Mouse (Mus musculus) CH12.LX (cell line): ENCODE measurements at regions not wholly inside any gene's neighbourhood (a gene's known extent, or its start where the extent isn't known, plus 50 kb on each side); places are given as distances from the start of the nearest gene placed in this dataset.

Experiments used
- DNase-seq: peaks from one replicate; pipeline ENCODE4 v3.0.0-alpha.2; 2013; ENCODE audit errors: extremely low read depth
- H3K27ac ChIP-seq: 2 replicates; pipeline ENCODE4 v1.5.1; 2012; ENCODE audit warnings: low read depth, mild to moderate bottlenecking, control low read depth, moderate library complexity; ENCODE audit not compliant: insufficient read depth
- H3K27me3 ChIP-seq: replicated peaks from 2 replicates; pipeline ENCODE3; 2012; ENCODE audit warnings: inconsistent platforms
- H3K36me3 ChIP-seq, 2 experiments: replicated peaks in 1 of 2; 2 replicates each; pipeline versions ENCODE3 to v1.6.1; 2012; ENCODE audit warnings: inconsistent platforms in 1 of 2, low read length in 1 of 2, mild to moderate bottlenecking in 1 of 2, mixed read lengths in 1 of 2, moderate library complexity in 1 of 2; ENCODE audit not compliant: control insufficient read depth in 1 of 2, insufficient read depth in 1 of 2
- H3K4me1 ChIP-seq, 2 experiments: 2 replicates each; pipeline ENCODE4 v1.6.1; 2012; ENCODE audit warnings: inconsistent platforms in 1 of 2, moderate library complexity in 1 of 2; ENCODE audit not compliant: insufficient read depth in 2 of 2, control insufficient read depth in 1 of 2
- H3K4me2 ChIP-seq: 2 replicates; pipeline ENCODE4 v1.6.1; 2012; ENCODE audit warnings: low read depth, mild to moderate bottlenecking, control low read depth; ENCODE audit not compliant: poor library complexity, insufficient read depth, severe bottlenecking
- H3K4me3 ChIP-seq, 3 experiments: fragments of 150-350 bp in 1 of 3; sonication (generic) in 1 of 3; replicated peaks in 1 of 3; 2 replicates each; pipeline versions ENCODE3 to v1.5.1; 2011 to 2012; ENCODE audit warnings: low read depth in 2 of 3, low read length in 2 of 3, mild to moderate bottlenecking in 2 of 3, moderate library complexity in 2 of 3, control low read depth in 1 of 3, improper control_type of control experiment in 1 of 3, inconsistent platforms in 1 of 3, mixed read lengths in 1 of 3; ENCODE audit not compliant: poor library complexity in 1 of 3
- H3K79me2 ChIP-seq: replicated peaks from 2 replicates; pipeline ENCODE4 v1.6.1; 2012; ENCODE audit warnings: mild to moderate bottlenecking, moderate library complexity; ENCODE audit not compliant: control insufficient read depth, poor library complexity, insufficient read depth, severe bottlenecking; ENCODE audit errors: extremely low read depth
- H3K9ac ChIP-seq: 2 replicates; pipeline ENCODE4 v1.6.1; 2012; ENCODE audit warnings: low read depth, mild to moderate bottlenecking, control low read depth, moderate library complexity; ENCODE audit not compliant: insufficient read depth
- H3K9me3 ChIP-seq: replicated peaks from 2 replicates; pipeline ENCODE3; 2012; ENCODE audit warnings: low read length, inconsistent platforms, mixed read lengths
- BHLHE40 ChIP-seq: IDR thresholded peaks from 2 replicates; pipeline ENCODE4 v1.6.1; 2011; ENCODE audit warnings: mild to moderate bottlenecking, low read depth, low read length, improper control_type of control experiment
- CHD2 ChIP-seq: IDR thresholded peaks from 2 replicates; pipeline ENCODE4 v1.6.1; 2011; ENCODE audit warnings: low read length, improper control_type of control experiment
- CTCF ChIP-seq, 2 experiments: IDR thresholded peaks in 1 of 2; conservative IDR thresholded peaks in 1 of 2; 2 replicates each; pipeline ENCODE4 v1.5.1; 2011 to 2012; ENCODE audit warnings: low read depth in 2 of 2, low read length in 2 of 2, improper control_type of control experiment in 1 of 2, inconsistent platforms in 1 of 2, mild to moderate bottlenecking in 1 of 2, moderate library complexity in 1 of 2
- E2F4 ChIP-seq: IDR thresholded peaks from 2 replicates; pipeline ENCODE4 v1.6.1; 2011; ENCODE audit warnings: low read depth, low read length, improper control_type of control experiment; ENCODE audit not compliant: insufficient replicate concordance
- EP300 ChIP-seq: IDR thresholded peaks from 2 replicates; pipeline ENCODE4 v1.6.1; 2011; ENCODE audit warnings: low read length, improper control_type of control experiment
- ETS1 ChIP-seq: conservative IDR thresholded peaks from 2 replicates; pipeline ENCODE4 v1.6.1; 2012; ENCODE audit warnings: low read depth, mild to moderate bottlenecking, inconsistent platforms, low read length, improper control_type of control experiment, moderate library complexity
- HCFC1 ChIP-seq: IDR thresholded peaks from 2 replicates; pipeline ENCODE4 v1.6.1; 2012; ENCODE audit warnings: low read depth, mild to moderate bottlenecking, inconsistent platforms, low read length, improper control_type of control experiment
- IRF4 ChIP-seq: IDR thresholded peaks from 2 replicates; pipeline ENCODE4 v1.6.1; 2014; ENCODE audit warnings: low read depth, mild to moderate bottlenecking, inconsistent platforms, low read length, improper control_type of control experiment
- JUN ChIP-seq: IDR thresholded peaks from 2 replicates; pipeline ENCODE4 v1.6.1; 2011; ENCODE audit warnings: low read depth, mild to moderate bottlenecking, low read length, improper control_type of control experiment, moderate library complexity; ENCODE audit not compliant: insufficient read depth
- KAT2A ChIP-seq: IDR thresholded peaks from 2 replicates; pipeline ENCODE4 v1.6.1; 2012; ENCODE audit warnings: low read length, improper control_type of control experiment, inconsistent platforms; ENCODE audit not compliant: insufficient replicate concordance
- MAX ChIP-seq: IDR thresholded peaks from 2 replicates; pipeline ENCODE4 v1.6.1; 2011; ENCODE audit warnings: low read length, improper control_type of control experiment
- MAZ ChIP-seq: IDR thresholded peaks from 2 replicates; pipeline ENCODE4 v1.6.1; 2012; ENCODE audit warnings: low read depth, mild to moderate bottlenecking, inconsistent platforms, low read length, improper control_type of control experiment, moderate library complexity
- MXI1 ChIP-seq: IDR thresholded peaks from 2 replicates; pipeline ENCODE4 v1.6.1; 2011; ENCODE audit warnings: mild to moderate bottlenecking, low read depth, low read length, improper control_type of control experiment
- NELFE ChIP-seq: IDR thresholded peaks from 2 replicates; pipeline ENCODE4 v1.6.1; 2011; ENCODE audit warnings: low read depth, low read length, improper control_type of control experiment
- POLR2AphosphoS2 ChIP-seq: IDR thresholded peaks from 2 replicates; pipeline ENCODE4 v1.6.1; 2011; ENCODE audit warnings: low read depth, low read length, improper control_type of control experiment
- RCOR1 ChIP-seq: conservative IDR thresholded peaks from 2 replicates; pipeline ENCODE4 v1.6.1; 2012; ENCODE audit warnings: low read depth, mild to moderate bottlenecking, inconsistent platforms, low read length, improper control_type of control experiment
- SIN3A ChIP-seq: IDR thresholded peaks from 2 replicates; pipeline ENCODE4 v1.6.1; 2012; ENCODE audit warnings: low read length, improper control_type of control experiment, inconsistent platforms
- UBTF ChIP-seq: IDR thresholded peaks from 2 replicates; pipeline ENCODE4 v1.6.1; 2012; ENCODE audit warnings: low read depth, mild to moderate bottlenecking, inconsistent platforms, low read length, improper control_type of control experiment, moderate library complexity
- USF1 ChIP-seq: IDR thresholded peaks from 2 replicates; pipeline ENCODE4 v1.6.1; 2014; ENCODE audit warnings: low read depth, mild to moderate bottlenecking, inconsistent platforms, low read length, improper control_type of control experiment
- USF2 ChIP-seq: conservative IDR thresholded peaks from 2 replicates; pipeline ENCODE4 v1.6.1; 2011; ENCODE audit warnings: low read depth, low read length, improper control_type of control experiment
- ZKSCAN1 ChIP-seq: IDR thresholded peaks from 2 replicates; pipeline ENCODE4 v1.6.1; 2012; ENCODE audit warnings: low read depth, inconsistent platforms, low read length, improper control_type of control experiment, borderline replicate concordance
- dilution Hi-C: fragments of 300-500 bp; cut with MboI; formaldehyde crosslinking; loops from 2 replicates; pipeline ENCODE4 v1.14.3; 2020; ENCODE audit warnings: low sequenced_read_pairs; ENCODE audit not compliant: extremely low pct_unique_long_range_greater_than_20kb, extremely low pct_ligation_motif_present
- in situ Hi-C: fragments of 300-500 bp; cut with MboI; formaldehyde crosslinking; loops from 3 replicates; pipeline ENCODE4 v1.14.3; 2019; ENCODE audit warnings: low sequenced_read_pairs, low pct_ligation_motif_present, low pct_unique_long_range_greater_than_20kb, mixed read lengths

DNA sequence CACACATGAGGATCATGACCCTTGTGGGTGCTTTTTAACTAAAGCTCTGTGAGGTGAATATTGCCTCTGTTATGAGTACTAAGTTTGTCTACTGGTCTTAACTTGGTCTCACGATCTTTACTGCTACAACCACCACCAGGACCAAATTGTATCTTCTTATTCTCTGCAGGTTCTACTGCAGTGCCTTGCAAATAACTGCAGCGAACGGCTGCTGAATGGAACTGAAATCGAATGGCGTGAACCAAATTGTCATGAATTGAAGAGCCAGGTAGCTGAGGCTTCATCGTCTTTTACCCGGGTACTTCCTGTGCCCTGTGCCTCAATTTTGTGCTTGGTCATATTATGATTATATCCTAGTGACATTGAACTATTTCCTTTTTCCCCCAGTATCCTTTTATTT is 242.5 kb upstream of the Noct start:
- Histone ChIP-seq H3K79me2 (no peaks in the 10 kb centered on the region), H3K9ac (no peak overlapping the region), H3K4me2 (no peak overlapping the region), H3K27ac (no peak overlapping the region), H3K27me3 (no peaks in the 10 kb centered on the region), H3K36me3 (no peaks in the 10 kb centered on the region), H3K4me3 (no peak overlapping the region), H3K9me3 (no peaks in the 10 kb centered on the region), H3K4me1 (no peaks in the 10 kb centered on the region)
- in situ Hi-C loops (no loop called here), dilution Hi-C loops (no loop called here)
- DNase-seq, result no peak
- TF ChIP-seq POLR2AphosphoS2, result no peak
- TF ChIP-seq JUN, result no peak
- TF ChIP-seq NELFE, result no peak
- TF ChIP-seq ZKSCAN1, result no peak
- no peak for TF ChIP-seq USF2
- TF ChIP-seq HCFC1, result no peak
- TF ChIP-seq BHLHE40, result no peak
- TF ChIP-seq USF1, result no peak
- TF ChIP-seq E2F4, result no peak
- TF ChIP-seq RCOR1, result no peak
- TF ChIP-seq SIN3A, result no peak
- TF ChIP-seq EP300, result no peak
- TF ChIP-seq MXI1, result no peak
- TF ChIP-seq CHD2, result no peak
- no peak for TF ChIP-seq KAT2A
- TF ChIP-seq IRF4, result no peak

DNA sequence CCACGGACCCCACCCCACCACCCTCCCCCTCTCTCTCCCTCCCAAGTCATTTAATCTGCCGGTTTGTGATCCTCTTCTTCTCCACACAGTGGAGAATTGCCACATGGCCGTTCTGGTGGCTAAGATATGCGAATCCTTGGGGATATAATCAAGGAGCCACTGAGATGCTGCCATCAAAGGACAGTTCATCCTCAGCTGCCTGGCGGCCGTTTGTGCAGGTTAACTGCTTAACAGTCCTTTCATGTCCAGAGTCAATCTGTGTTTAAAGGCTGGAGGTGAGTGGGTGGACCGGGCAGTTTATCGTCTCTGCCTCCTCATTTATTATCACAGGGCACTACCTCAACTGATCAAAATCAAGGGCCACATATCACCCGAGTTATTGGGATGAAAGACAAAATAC is 241.6 kb upstream of the Noct start:
- H3K79me2 ChIP-seq, result no peaks in the 10 kb centered on the region
- no peak overlapping the region for H3K4me2 ChIP-seq
- DNase-seq, result no peak
- dilution Hi-C loops, result no loop called here
- H3K9me3 ChIP-seq, result no peaks in the 10 kb centered on the region
- H3K9ac ChIP-seq, result no peak overlapping the region
- no peak for TF ChIP-seq IRF4
- TF ChIP-seq UBTF, result no peak
- TF ChIP-seq MAX, result no peak
- TF ChIP-seq EP300, result no peak
- no peak for TF ChIP-seq ETS1
- TF ChIP-seq MAZ, result no peak
- no peak for TF ChIP-seq MXI1
- no peak for TF ChIP-seq CTCF (conservative IDR thresholded peaks at IDR 0.05 in 1 of 2, IDR thresholded peaks at IDR 0.05 in 1 of 2; ENCODE audit: low read depth in 2 of 2, low read length in 2 of 2)
- in situ Hi-C loops, result no loop called here
- H3K4me1 ChIP-seq, result no peaks in the 10 kb centered on the region
- H3K4me3 ChIP-seq, result no peak overlapping the region
- no peaks in the 10 kb centered on the region for H3K36me3 ChIP-seq
- H3K27me3 ChIP-seq, result no peaks in the 10 kb centered on the region
- H3K27ac ChIP-seq, result no peak overlapping the region
